Mouse (Mus musculus): ENCODE results near the gene Dapk3. TPM values are rescaled to one million over a fixed set of nuclear protein-coding genes. Genes with fewer than 3 reads are reported as not detected.

Gene Dapk3
- polyA plus RNA-seq (2015; fragmentation: Nextera tagmentation; extraction: Ambion mirVana): 69.7 and 70.1 TPM in 2 replicates

DNA sequence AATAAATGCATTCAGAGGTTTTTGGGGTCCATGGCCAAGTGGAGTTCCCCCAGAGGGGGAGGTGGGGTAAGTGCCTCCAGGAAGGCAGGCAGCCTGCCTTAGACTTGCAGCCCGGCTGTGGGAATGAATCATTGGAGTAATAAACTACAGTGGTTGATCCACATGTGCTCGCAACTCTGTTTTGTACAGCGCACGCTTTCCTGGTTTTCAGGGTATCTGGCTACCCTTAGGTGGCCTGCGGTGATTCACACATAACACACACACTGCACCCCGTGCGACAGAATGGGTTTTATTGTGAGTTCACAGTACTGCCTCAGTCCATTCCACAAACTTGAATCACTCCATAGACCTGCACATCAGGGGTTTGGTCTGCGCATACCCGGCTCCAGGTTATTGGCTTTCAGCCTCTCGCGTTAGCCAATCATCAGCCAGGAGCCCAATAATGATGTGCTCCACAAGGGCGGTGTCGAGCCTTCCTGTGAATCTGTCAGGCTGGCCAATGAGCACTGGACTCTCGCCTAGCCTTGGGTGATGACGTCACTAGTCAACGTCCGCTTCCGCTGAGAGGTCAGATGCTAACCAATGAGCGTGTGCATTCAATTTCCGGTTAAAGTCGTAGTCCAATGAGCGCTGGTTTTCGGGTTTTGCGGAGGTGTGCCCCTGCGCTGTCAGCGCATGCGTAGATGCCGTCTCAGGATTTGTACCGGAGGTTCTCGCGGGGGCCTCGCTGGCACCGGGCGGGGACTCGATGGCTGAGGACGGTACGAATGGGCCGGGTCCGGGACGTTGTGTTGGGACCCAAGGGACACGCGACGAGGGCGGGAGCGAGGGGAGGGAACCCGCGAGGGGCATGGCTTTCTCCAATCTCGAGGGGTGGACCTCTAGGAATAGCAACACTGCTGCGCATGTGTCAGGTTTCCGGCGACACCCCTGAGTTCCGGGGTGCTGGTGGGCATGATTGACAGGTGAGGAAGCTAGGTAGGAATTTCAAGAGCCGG, at the start of gene Dapk3:
Gene Dapk3, plus strand, starts transcription at position 670 of the 998 bp plus-strand sequence.
- Histone ChIP-seq H3K9me3 (no peaks in the 10 kb centered on the region), H3K27me3 (no peaks in the 10 kb centered on the region), H3K27ac (replicated peaks) (peak within 1 kb of the TSS; percentile 87), H3K36me3 (peaks cover 70% of the 10 kb centered on the region), H3K4me1 (replicated peaks) (peaks cover 54% of the 10 kb centered on the region), H3K9ac (peak within 1 kb of the TSS; percentile 63), H3K4me3 (peak within 1 kb of the TSS; percentile 52), H3K4me2 (peak within 1 kb of the TSS; percentile 66)
- 5% methylated on average over 53 of the region's 53 CpGs for WGBS
- ATAC-seq (ENCODE audit: low FRiP score, low read depth): peak; percentile 96

DNA sequence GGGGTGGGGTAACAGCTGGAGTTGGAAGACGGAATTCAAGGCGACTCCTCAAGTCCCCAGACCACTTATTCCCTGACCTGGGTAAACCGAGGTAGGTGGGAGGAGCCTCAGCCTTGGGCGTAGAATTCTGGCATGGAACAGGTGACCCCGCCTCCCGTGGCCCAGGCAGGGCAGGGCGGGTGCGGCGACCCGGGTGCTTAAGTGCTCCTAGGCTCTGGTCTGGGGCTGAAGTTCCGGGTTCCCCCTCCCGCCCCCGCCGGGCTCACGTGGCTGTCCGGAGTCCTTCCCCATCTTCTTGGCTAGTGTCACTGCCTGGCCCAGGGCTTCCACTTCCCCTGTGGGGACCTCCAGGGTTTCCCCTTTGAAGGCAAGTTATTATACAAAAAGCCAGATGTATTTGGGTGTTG, 48.6 kb upstream of the Dapk3 start:
- Histone ChIP-seq H3K9ac (no peak overlapping the region), H3K4me3 (peak overlapping the region; percentile 96; the same call in 1 of the 2 replicates), H3K36me3 (no peaks in the 10 kb centered on the region), H3K9me3 (no peaks in the 10 kb centered on the region), H3K27ac (replicated peaks) (no peak overlapping the region), H3K4me2 (no peak overlapping the region), H3K27me3 (peaks cover 46% of the 10 kb centered on the region), H3K4me1 (replicated peaks) (peaks cover 31% of the 10 kb centered on the region)
- no peak for ATAC-seq (ENCODE audit: low FRiP score, low read depth)
- WGBS: 3% methylated on average over 16 of the region's 16 CpGs

DNA sequence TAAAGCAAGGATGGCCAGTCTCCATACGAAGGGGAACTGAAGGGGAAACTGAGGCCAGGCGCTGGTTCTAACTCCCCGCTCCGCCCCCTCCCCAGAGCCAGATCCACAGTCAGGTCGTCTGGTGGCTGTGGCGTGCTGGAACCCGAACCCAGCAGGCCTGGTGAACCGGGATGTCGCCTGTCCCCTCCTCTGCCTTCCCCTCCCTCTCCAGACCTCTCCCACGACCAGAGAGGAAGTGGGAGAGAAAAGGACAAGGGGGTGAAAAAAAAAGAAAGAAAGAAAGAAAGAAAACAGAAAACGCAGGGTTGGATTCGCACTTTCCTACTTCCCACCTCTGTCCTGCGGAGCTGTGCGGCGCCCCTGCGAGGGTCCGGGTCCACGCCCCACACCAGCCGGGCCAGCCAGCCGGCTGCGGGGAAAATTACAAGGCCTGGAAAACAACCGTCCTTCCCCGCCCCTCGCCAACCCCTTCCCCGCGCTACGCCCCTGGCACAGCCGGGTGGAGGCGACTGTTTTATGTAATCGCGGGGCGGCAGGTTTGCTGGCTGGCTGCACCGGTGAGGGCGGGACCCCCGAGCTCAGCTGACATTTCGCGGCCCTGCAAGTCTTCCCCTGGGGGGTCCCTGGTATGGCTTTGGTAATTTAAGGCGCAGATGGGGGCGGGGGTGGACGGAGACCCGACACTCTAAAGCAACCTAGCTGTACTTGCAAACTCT, 47.7 kb upstream of the Dapk3 start, which contains the start of gene Zbtb7a:
Gene Zbtb7a, plus strand, starts transcription at position 255 of the 716 bp plus-strand sequence.
- peak within 1 kb of the TSS; percentile 96 for H3K9ac ChIP-seq
- 1% methylated on average over 40 of the region's 41 CpGs for WGBS
- no peaks in the 10 kb centered on the region for H3K36me3 ChIP-seq
- H3K4me3 ChIP-seq: peak within 1 kb of the TSS; percentile 96
- peaks cover 35% of the 10 kb centered on the region for H3K4me1 ChIP-seq (replicated peaks)
- peak within 1 kb of the TSS; percentile 97 for H3K4me2 ChIP-seq
- H3K9me3 ChIP-seq: no peaks in the 10 kb centered on the region
- no peak for ATAC-seq (ENCODE audit: low FRiP score, low read depth)
- H3K27me3 ChIP-seq: peaks cover 40% of the 10 kb centered on the region
- peak within 1 kb of the TSS; percentile 98 for H3K27ac ChIP-seq (replicated peaks)

DNA sequence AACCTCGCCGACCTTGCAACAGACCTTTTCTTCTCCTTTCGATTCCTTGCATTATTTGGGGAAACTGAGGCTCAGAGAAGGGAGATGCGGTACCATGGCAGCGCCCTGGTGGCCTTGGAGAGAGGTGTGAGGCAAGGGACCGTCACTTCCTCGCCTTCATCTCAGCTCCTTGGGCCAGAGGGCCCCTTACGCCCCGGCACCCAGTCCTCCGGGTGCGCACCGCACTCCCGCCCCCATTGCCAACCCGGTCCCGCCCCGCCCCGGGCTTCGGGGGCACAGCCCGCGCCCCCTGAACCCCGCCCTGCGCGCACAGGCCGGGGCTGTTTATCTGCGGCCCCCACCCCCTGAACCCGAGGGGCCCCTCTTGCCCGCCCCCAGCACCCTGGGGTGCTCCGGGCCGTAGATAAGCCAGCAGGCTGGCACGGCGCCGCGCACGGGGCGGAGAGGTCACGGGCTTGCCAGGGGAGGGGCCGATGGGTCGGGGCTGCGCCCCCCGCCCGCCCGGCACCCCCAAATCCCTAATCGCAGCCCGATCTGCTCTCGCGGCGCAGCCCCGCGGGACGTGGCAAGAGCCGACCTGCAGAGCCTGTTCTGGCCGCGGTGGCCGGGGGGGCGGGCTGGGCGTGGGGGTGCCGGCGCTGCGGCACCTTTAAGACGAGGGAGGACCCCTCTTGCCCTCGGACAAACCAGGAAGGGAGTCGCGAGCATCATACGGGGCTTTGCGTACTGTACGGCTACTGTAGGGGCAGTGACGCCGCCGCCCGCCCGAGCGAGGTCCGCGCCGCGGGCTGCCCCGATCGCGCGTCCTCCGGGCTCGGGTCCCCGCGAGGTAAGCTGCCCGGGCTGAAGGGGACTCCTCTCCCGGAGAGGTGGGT, 46.7 kb upstream of the Dapk3 start:
- WGBS: under 1% methylated on average over 67 of the region's 86 CpGs
- H3K36me3 ChIP-seq: no peaks in the 10 kb centered on the region
- peak overlapping the region; percentile 96 for H3K4me3 ChIP-seq
- ATAC-seq (ENCODE audit: low FRiP score, low read depth): peak; percentile 7; the same call in 1 of the 2 replicates
- H3K4me2 ChIP-seq: peak overlapping the region; percentile 97
- peaks cover 44% of the 10 kb centered on the region for H3K4me1 ChIP-seq (replicated peaks)
- H3K27ac ChIP-seq (replicated peaks): peak overlapping the region; percentile 98
- H3K9me3 ChIP-seq: no peaks in the 10 kb centered on the region
- H3K27me3 ChIP-seq: peaks cover 32% of the 10 kb centered on the region
- H3K9ac ChIP-seq: peak overlapping the region; percentile 96

DNA sequence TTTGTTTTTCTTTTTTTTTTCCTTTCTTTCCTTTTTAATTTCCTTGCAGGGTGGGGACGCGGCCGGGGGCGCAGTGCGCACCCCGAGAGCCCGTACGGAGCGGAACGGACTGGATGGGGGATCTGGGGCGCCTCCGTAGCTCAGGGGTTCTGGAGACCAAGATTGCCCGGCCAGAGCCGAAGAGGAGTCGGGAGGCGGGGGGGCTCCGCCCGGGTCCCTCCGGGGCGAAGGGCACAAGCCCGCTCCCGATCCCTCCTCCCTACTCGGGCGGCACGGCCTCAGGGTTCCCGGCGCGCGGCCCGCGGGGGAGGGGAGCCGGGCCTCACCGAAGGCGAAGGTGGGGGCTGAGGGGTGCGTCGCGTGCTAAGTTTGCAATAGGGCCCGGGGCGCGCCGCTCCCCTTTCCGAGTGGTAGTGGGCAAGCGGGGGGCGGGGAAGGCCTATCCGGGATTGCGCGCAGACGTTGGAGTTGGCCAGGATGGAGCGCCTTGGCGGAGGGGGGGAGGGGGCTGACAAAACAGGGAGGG, 46.0 kb upstream of the Dapk3 start:
- Histone ChIP-seq H3K9ac (peak overlapping the region; percentile 96), H3K27me3 (peaks cover 30% of the 10 kb centered on the region), H3K27ac (replicated peaks) (peak overlapping the region; percentile 98), H3K4me3 (peak overlapping the region; percentile 96), H3K4me2 (peak overlapping the region; percentile 97), H3K4me1 (replicated peaks) (peaks cover 51% of the 10 kb centered on the region), H3K9me3 (no peaks in the 10 kb centered on the region), H3K36me3 (no peaks in the 10 kb centered on the region)
- under 1% methylated on average over 40 of the region's 50 CpGs for WGBS
- peak; percentile 44 for ATAC-seq (ENCODE audit: low FRiP score, low read depth)

DNA sequence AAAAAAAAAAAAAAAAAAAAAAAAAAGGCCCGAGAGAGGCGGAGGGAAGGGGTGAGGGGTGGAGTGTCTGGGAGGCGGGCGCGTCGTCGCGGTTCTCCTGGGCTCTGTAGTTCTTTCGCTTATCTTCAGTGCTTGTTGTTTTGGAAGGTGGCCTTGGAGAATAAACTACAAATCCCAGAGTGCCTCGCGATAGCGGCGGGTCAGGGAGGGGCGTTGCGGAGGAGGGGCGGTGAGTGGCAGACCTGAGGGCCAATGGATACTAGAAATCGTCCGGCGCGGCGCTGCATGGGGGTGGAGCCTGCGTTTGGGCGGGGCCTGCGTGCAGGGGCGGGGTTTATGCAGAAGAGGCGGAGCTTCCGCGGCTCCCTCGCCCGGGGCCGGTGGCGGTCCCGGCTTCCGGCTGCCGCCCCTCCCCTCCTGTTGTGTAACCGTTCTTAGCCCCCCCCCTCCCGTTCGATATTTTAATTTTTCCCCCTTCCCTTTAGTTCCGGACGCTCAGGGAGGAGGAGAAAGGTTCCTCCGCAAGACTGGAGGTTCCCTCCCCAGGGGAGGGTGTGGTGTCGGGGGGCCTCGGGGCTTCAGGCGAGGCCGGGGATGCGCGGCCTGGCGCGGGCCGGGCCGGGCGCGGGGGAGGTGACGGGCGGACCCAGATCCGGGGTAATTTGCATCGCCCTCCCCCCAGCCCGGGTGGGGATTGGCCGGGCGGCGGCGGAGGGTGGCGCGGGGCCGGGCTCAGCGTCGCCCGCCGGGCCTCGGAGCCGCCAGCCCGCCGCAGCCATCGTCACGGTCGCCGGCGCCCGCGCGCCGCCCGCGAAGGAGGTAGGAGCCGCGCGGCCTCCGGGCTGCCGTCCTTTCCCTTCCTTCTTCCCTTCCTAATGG, 45.3 kb upstream of the Dapk3 start:
- no peaks in the 10 kb centered on the region for H3K36me3 ChIP-seq
- H3K4me3 ChIP-seq: peak overlapping the region; percentile 96
- 1% methylated on average over 68 of the region's 89 CpGs for WGBS
- H3K9ac ChIP-seq: peak overlapping the region; percentile 85
- peak; percentile 92 for ATAC-seq (ENCODE audit: low FRiP score, low read depth)
- H3K4me1 ChIP-seq (replicated peaks): peaks cover 58% of the 10 kb centered on the region
- H3K27me3 ChIP-seq: peaks cover 30% of the 10 kb centered on the region
- no peaks in the 10 kb centered on the region for H3K9me3 ChIP-seq
- peak overlapping the region; percentile 97 for H3K4me2 ChIP-seq
- H3K27ac ChIP-seq (replicated peaks): peak overlapping the region; percentile 98

DNA sequence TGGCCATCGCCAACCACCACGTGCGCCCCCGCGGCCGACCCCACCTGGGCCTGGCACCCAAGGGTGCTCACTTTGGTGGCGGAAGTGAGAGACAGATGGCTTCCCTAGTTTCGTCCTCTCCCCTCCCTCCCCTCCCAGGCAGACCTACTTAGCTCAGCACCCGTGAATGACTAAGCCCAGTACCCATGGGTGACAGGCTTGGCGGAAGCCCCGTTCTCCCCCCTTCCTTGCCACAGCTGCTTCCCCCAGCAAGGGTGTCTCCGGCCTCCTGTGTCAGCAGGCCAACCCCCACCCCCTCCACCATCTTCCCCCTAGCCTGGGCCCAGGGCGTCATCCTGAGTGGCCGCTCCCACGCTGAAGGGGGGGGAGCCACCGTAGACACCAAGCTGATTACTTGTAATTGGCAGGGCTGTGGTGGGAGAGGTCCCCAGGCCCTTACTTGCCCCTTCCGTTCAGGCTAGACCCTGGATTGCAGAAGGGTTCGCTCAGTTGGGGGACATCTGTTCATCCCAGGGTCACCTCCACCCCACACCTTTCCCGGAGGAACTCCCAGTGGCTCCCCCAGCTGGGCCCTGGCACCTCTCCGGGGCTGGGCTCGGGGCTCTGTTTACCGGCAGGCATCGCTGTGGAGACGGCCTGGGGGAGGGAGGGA, 44.5 kb upstream of the Dapk3 start:
- Histone ChIP-seq H3K4me1 (replicated peaks) (peaks cover 64% of the 10 kb centered on the region), H3K27ac (replicated peaks) (peak overlapping the region; percentile 84), H3K4me3 (peak overlapping the region; percentile 96), H3K27me3 (peaks cover 24% of the 10 kb centered on the region), H3K36me3 (no peaks in the 10 kb centered on the region), H3K9ac (peak overlapping the region; percentile 85), H3K4me2 (peak overlapping the region; percentile 97), H3K9me3 (no peaks in the 10 kb centered on the region)
- no peak for ATAC-seq (ENCODE audit: low FRiP score, low read depth)
- WGBS: under 1% methylated on average over 23 of the region's 24 CpGs

DNA sequence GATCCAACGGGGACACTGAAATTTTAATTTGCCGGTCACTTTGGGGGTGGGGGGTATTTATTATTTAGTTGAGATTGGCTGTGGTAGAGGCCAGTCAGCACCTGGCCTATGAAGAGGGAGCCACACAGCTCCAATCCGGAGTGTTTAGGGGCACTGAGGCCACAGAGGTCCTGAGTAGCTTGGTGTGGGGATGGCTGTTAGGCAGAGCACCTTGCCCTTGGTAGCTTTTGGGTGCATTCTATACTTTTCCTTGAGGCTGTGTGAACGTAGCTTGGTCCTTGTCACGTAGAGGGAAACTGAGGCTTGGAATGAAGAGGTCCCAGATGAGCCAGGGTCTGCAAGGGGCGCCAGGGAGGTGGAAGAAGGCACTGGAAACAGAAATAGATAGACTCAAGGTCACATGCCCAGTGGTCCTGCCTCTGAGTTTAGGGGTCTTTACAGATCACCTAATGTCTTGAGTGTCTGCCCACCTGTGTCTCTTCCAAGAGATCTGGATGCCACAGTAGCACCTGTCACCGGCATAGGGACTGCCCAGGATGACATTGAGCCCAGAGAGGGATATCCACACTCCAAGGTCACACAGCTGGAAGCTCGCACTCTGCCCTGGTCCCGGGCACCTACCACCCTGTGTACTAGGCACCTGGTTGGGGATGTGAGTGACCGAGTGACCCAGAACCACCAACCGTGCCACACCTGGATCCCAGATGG, 43.8 kb upstream of the Dapk3 start:
- H3K4me2 ChIP-seq: peak overlapping the region; percentile 97
- ATAC-seq (ENCODE audit: low FRiP score, low read depth): no peak
- no peaks in the 10 kb centered on the region for H3K9me3 ChIP-seq
- peaks cover 64% of the 10 kb centered on the region for H3K4me1 ChIP-seq (replicated peaks)
- H3K27ac ChIP-seq (replicated peaks): peak overlapping the region; percentile 84; the same call in 1 of the 2 replicates
- H3K27me3 ChIP-seq: peaks cover 17% of the 10 kb centered on the region
- WGBS: 64% methylated on average over 11 of the region's 11 CpGs
- peak overlapping the region; percentile 96 for H3K4me3 ChIP-seq
- H3K9ac ChIP-seq: peak overlapping the region; percentile 85
- H3K36me3 ChIP-seq: peaks cover 5% of the 10 kb centered on the region

DNA sequence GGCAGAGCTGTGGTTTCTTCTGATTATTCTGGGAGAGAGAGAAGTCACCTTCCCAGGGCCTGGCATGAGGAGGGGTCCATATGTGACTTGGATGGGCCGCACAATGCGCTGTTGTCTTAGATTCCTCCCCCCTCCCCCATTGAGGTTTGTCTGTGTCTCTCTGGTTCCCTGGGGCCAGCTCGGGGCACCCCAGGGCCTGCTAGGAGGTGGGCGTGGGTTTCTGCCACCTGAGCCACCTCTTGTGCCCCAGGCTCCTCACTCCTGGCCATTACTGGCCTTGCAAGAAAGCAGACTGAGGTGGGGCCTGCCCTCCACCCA, 43.3 kb upstream of the Dapk3 start:
- Histone ChIP-seq H3K4me2 (peak overlapping the region; percentile 97), H3K4me3 (peak overlapping the region; percentile 96; the same call in 1 of the 2 replicates), H3K9ac (peak overlapping the region; percentile 4; the same call in 1 of the 2 replicates), H3K36me3 (peaks cover 10% of the 10 kb centered on the region), H3K27me3 (peaks cover 12% of the 10 kb centered on the region), H3K9me3 (no peaks in the 10 kb centered on the region), H3K27ac (replicated peaks) (no peak overlapping the region), H3K4me1 (replicated peaks) (peaks cover 64% of the 10 kb centered on the region)
- ATAC-seq (ENCODE audit: low FRiP score, low read depth): no peak
- 68% methylated on average over 4 of the region's 4 CpGs for WGBS
